ENCODE assay signal across 12 mouse cellular contexts in the genomic region with DNA sequence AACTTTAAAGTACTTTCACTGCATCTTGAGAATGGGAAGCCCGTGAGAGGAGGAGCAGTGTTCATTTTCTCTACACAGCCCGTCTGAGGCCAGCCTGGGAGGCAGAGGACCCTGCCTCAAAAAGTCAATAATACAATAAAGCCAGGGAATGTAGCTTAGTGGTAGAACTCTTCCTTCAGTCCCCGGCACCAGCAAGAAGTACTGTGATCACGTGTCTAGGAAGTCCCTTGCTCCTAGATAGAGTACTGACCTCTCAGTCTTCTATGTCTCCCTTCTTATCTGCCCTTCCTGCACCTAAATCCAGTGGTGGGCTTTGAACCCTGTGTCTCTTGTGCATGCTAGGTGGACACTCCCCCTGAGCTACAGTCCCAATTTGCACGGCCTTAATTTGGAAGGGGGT. TPM values are rescaled to one million over a fixed set of nuclear protein-coding genes. Genes with fewer than 3 reads are reported as not detected.
DNase-seq lines count a peak whose midpoint lies in the region; ATAC-seq and TF ChIP-seq lines count a peak whose summit lies in the region.
"Had no signal": no experiment of that assay in that cellular context is flagged by ENCODE, and none has a peak within 500 bp of the region (broad histone marks: within the 10 kb centered on the region; RNA-seq: fewer than 3 reads in every experiment).

No protein-coding gene starts in this region.

- H3K4me3 ChIP-seq in heart, embryonic 12.5 days = no peak overlapping the region
- H3K4me3 ChIP-seq in liver, adult 2 months (ENCODE audit: insufficient read depth, low read depth, low read length) = no peak overlapping the region
- peak overlapping the region; percentile 21 for H3K4me3 ChIP-seq in liver, embryonic 11.5 days (ENCODE audit: low read depth, low read length)
- H3K4me3 ChIP-seq in stomach, embryonic 16.5 days (replicated peaks; ENCODE audit: low read length) = no peak overlapping the region

- no peak for DNase-seq in heart, postnatal 4 days
- no peak for DNase-seq in liver, adult 2 months (ENCODE audit: extremely low read depth, low read depth, low spot score)
- no peak for DNase-seq in liver
- no peak for DNase-seq in liver, embryonic 11.5 days (ENCODE audit: low spot score)
- DNase-seq in adrenal gland, postnatal 14 days = no peak
- DNase-seq: cerebellum, postnatal 36 days; kidney, adult 18-20 months; thymus, postnatal 25 days had no signal

- H3K27ac ChIP-seq in heart, embryonic 12.5 days (ENCODE audit: poor library complexity, severe bottlenecking) = 0 out of 2 replicates have a peak overlapping the region, but pooled peaks have one; percentile 66
- H3K27ac ChIP-seq in liver, adult 2 months (replicated peaks; ENCODE audit: insufficient read depth, low read depth, low read length) = peak overlapping the region; percentile 84
- H3K27ac ChIP-seq in liver, embryonic 11.5 days (ENCODE audit: low read depth, low read length) = peak overlapping the region; percentile 92
- H3K27ac ChIP-seq in stomach, embryonic 16.5 days (ENCODE audit: low read length) = peak overlapping the region; percentile 46

- H3K27me3 ChIP-seq in heart, embryonic 12.5 days (replicated peaks) = no peaks in the 10 kb centered on the region
- H3K27me3 ChIP-seq in liver, adult 2 months (ENCODE audit: control insufficient read depth, insufficient read depth, low read length) = no peaks in the 10 kb centered on the region
- no peaks in the 10 kb centered on the region for H3K27me3 ChIP-seq in liver, embryonic 11.5 days (replicated peaks; ENCODE audit: control insufficient read depth, insufficient read depth, low read length)
- no peaks in the 10 kb centered on the region for H3K27me3 ChIP-seq in stomach, embryonic 16.5 days (ENCODE audit: control insufficient read depth, insufficient read depth, low read length)
- H3K27me3 ChIP-seq: megakaryocyte, embryonic 14.5 days; Patski had no signal

- no peak for TF ChIP-seq CTCF in liver, adult 2 months (IDR thresholded peaks at IDR 0.05; ENCODE audit: low read depth, low read length)

- H3K4me2 ChIP-seq in heart, embryonic 12.5 days = no peak overlapping the region
- peak overlapping the region; percentile 67 for H3K4me2 ChIP-seq in liver, embryonic 11.5 days
- H3K4me2 ChIP-seq in stomach, embryonic 16.5 days (ENCODE audit: low read depth, low read length) = no peak overlapping the region

- ATAC-seq in heart, embryonic 12.5 days (ENCODE audit: insufficient number of reproducible peaks, low FRiP score) = no peak
- ATAC-seq in liver, embryonic 11.5 days (replicated peaks; ENCODE audit: low FRiP score) = no peak; the same call in 1 of the 2 replicates
- no peak for ATAC-seq in stomach, embryonic 16.5 days (ENCODE audit: insufficient read depth, low FRiP score)
- ATAC-seq: Patski had no signal

- peaks cover 35% of the 10 kb centered on the region; the same call in 1 of the 2 replicates for H3K79me2 ChIP-seq in liver, adult 2 months (ENCODE audit: control insufficient read depth, insufficient read depth, low read length)

- no peak for TF ChIP-seq POLR2A in liver, adult 2 months (IDR thresholded peaks at IDR 0.05; ENCODE audit: extremely low read depth, insufficient read depth, low read length)

- H3K9me3 ChIP-seq in heart, embryonic 12.5 days (replicated peaks) = no peaks in the 10 kb centered on the region
- no peaks in the 10 kb centered on the region for H3K9me3 ChIP-seq in liver, embryonic 11.5 days (ENCODE audit: control insufficient read depth, low read length)
- H3K9me3 ChIP-seq in stomach, embryonic 16.5 days (replicated peaks; ENCODE audit: control insufficient read depth, low read length) = no peaks in the 10 kb centered on the region
- H3K9me3 ChIP-seq: megakaryocyte, embryonic 14.5 days had no signal

- no peaks in the 10 kb centered on the region for H3K36me3 ChIP-seq in heart, embryonic 12.5 days
- no peaks in the 10 kb centered on the region for H3K36me3 ChIP-seq in liver, adult 2 months (ENCODE audit: control insufficient read depth, insufficient read depth, low read length)
- peaks cover 3% of the 10 kb centered on the region; the same call in 1 of the 2 replicates for H3K36me3 ChIP-seq in liver, embryonic 11.5 days (ENCODE audit: control insufficient read depth, insufficient read depth, low read length)
- H3K36me3 ChIP-seq in stomach, embryonic 16.5 days (ENCODE audit: control insufficient read depth, insufficient read depth, low read length) = no peaks in the 10 kb centered on the region

- WGBS in heart, embryonic 12.5 days = 56% methylated on average over 5 of the region's 5 CpGs
- 65% methylated on average over 5 of the region's 5 CpGs for WGBS in liver, adult 2 months
- 51% methylated on average over 5 of the region's 5 CpGs for WGBS in liver, embryonic 11.5 days
- 58% methylated on average over 5 of the region's 5 CpGs for WGBS in stomach, embryonic 16.5 days

- H3K9ac ChIP-seq in heart, embryonic 12.5 days = no peak overlapping the region
- H3K9ac ChIP-seq in liver, adult 2 months (ENCODE audit: low read depth, low read length) = peak overlapping the region; percentile 4; the same call in 1 of the 2 replicates
- H3K9ac ChIP-seq in liver, embryonic 11.5 days (ENCODE audit: low read depth, low read length) = peak overlapping the region; percentile 60
- H3K9ac ChIP-seq in stomach, embryonic 16.5 days (ENCODE audit: low read length) = no peak overlapping the region

- peaks cover 51% of the 10 kb centered on the region for H3K4me1 ChIP-seq in heart, embryonic 12.5 days (replicated peaks)
- H3K4me1 ChIP-seq in liver, adult 2 months (ENCODE audit: control insufficient read depth, insufficient read depth, low read length) = peaks cover 48% of the 10 kb centered on the region
- peaks cover 61% of the 10 kb centered on the region for H3K4me1 ChIP-seq in liver, embryonic 11.5 days (replicated peaks; ENCODE audit: control insufficient read depth, insufficient read depth, low read length)
- peaks cover 25% of the 10 kb centered on the region; the same call in 1 of the 2 replicates for H3K4me1 ChIP-seq in stomach, embryonic 16.5 days (ENCODE audit: control insufficient read depth, insufficient read depth, low read length)

RNA-seq across cellular contexts. Expression of a gene that starts 6.6 kb away (rescaled TPM):
- polyA plus RNA-seq in heart, embryonic 12.5 days (2016; fragmentation: Nextera tagmentation; extraction: Ambion mirVana) = 12.4 and 14.0 TPM in 2 replicates
- 10 to 100 TPM; 27.8 to 31.0 TPM for total RNA-seq in heart, postnatal 4 days (2021)
- total RNA-seq in liver, adult 2 months (2014; rRNA removed) = 12.0 and 12.1 TPM in 2 replicates
- polyA plus RNA-seq in liver, adult 2 months (2012; rRNA removed) = 9.8 and 12.5 TPM in 2 replicates
- 29.0 and 30.7 TPM in 2 replicates for polyA plus RNA-seq in liver, embryonic 11.5 days (2014; fragmentation: Nextera tagmentation; extraction: Ambion mirVana)
- polyA plus RNA-seq in stomach, embryonic 16.5 days (2015; fragmentation: Nextera tagmentation; extraction: Ambion mirVana) = 5.7 and 6.3 TPM in 2 replicates
- total RNA-seq in adrenal gland, postnatal 14 days (2021) = 28.7 and 44.7 TPM in 2 replicates

Comparison
In these comparisons a context has a peak if more than half of its experiments do, and no peak if none do; other contexts are left out.
1. H3K9ac ChIP-seq: peak in liver, adult 2 months (single experiment) and liver, embryonic 11.5 days (single experiment); none in heart, embryonic 12.5 days (single experiment) and stomach, embryonic 16.5 days (single experiment).
2. Peak in every context shown above with its lines, with median percentiles within 50 percentile points of each other: H3K27ac ChIP-seq.